Mouse (Mus musculus) spleen, embryonic (tissue): ENCODE measurements at regions not wholly inside any gene's neighbourhood (a gene's known extent, or its start where the extent isn't known, plus 50 kb on each side); places are given as distances from the start of the nearest gene placed in this dataset.

ENCODE experiments used
- CTCF ChIA-PET: fragments of 350-600 bp; sonication (Branson Sonifier 250); formaldehyde crosslinking; loops from one replicate; lab custom pipeline; 2022; lab: Charles Lee

- CTCF ChIA-PET: no interaction called here
These were observed 415.9 kb upstream of the Rarb start for GRCm38 (mm10) chr14:17234898-17235297.

DNA sequence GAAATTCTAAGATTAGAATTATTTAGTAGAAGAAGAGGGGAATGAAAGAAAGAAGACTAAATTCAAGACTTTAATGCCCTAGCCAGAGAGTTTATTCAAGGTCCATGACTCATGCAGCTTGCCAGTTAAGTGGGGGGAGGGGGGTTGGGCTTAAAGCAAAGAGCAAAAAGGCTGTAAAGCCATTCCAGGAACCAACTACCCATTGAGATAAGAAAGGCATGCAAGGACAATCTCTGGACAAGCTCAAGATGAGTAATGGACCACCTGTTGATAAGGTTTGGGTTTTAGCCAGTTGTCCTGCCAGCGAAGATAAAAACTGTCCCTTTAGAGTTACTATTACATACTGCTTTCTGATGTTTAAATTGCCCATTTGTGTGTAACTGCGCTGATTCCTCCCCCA, 392.5 kb upstream of the Rarb start:
- CTCF ChIA-PET: no interaction called here

DNA sequence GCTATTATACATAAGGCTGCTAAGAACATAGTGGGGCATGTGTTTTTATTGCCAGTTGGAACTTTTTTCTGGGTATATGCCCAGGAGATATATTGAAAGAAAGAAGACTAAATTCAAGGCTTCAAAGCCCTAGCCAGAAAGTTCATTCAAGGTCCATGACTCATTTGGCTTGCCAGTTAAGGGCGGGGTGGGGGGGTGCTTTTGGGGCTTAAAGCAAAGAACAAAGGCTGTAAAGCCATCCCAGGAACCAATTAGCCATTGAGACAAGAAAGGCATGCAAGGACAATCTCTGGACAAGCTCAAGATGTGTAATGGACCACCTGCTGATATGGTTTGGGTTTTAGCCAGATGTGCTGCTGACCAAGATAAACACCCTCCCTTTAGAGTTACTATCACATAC, 386.7 kb upstream of the Rarb start:
- CTCF ChIA-PET: no interaction called here

DNA sequence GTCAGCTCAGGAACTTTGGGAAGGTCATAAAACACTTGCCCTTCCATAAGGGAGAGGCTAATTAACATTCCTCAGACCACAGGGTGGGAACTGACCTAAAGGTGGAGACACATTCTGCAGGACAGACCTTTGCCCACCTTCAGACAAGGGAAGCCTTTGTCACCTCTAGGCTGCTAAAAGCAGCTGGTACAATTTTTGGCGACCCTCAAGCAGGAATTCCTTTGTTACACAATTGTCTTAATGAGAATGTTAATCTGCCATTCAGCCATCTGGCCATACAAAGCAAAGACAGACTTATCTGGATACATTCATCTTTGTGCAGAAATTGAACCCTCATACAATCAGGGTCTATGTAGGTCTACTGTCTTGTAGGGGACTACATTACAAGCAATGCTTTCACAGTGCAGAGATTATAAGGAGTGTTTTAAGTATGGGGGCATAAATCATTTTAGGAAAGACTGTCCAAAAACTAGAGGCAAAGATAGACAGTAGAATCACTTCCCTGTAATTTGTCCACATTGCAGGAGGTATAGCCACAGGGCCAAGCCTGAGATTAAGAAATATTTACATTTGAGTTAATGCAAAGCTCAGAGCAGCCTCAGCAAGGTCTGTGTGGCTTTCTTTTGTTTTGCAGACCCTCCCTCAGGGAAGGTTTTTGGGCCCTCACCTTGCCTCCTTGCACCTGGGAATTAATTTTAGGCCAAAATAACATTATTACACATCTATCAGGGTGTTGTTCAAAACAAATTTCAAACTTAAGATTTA, 384.5 kb upstream of the Rarb start:
- CTCF ChIA-PET: interaction anchor here (0.6 kb wide), 1 partner anchor 22 kb away, joined by 3 read pairs; no protein-coding TSS in a partner anchor

DNA sequence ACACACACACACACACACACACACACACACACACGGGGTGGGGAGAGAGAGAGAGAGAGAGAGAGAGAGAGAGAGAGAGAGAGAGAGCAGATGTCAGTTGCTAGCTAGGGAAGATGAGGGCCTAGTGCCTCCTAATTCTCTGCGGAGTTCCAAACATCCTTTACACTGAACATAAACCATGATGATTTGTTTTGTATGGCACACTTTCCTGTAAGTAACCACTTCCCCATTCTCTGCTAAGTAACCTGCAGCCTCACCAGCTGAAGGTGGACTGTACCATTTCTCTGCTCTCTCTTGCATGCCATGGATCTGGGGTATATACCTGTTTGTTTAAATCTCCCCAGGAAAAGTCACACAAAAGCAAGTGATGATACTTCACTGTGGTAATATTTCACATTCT, 374.0 kb upstream of the Rarb start:
- CTCF ChIA-PET: no interaction called here

GRCm38 (mm10) chr14:17173218-17173617, 354.3 kb upstream of the Rarb start:
- CTCF ChIA-PET: no interaction called here

DNA sequence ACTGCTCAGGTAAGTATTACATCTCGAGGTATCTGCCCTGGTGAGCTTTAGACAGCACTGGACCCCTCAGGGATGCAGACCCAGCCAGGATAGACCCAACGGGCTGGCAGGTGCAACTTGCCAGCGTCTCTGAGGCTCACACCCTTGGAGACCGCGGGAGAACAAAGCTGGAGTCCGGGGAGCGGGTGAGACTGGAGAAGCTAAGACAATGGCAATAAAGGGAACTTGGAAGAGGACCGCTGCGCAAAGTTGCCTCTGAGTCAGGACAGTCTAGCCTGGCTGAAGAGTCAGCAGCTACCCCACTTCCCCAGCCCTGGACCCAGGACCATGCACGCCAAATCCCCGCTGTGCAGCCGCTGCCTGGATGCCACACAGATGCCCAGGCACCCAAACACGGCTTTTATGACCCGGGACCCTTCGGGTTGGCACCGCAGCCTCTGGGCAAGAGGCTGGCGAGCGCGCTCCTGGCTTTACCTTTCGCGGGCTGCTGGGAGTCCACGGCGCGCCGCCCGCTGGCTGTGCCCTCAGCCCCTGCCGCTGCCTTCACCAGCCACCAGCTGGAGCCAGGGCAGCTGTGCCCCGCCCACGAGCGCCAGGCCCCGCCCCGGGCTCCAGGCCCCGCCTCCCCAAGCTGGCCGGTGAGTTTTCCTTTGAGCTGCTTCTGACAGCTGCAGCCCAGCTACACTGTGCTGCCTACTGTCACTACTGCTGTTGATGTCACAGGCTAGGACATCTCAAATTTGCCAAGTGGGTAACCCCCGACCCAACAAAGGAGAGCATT, 353.6 kb upstream of the Rarb start:
- CTCF ChIA-PET: no interaction called here

DNA sequence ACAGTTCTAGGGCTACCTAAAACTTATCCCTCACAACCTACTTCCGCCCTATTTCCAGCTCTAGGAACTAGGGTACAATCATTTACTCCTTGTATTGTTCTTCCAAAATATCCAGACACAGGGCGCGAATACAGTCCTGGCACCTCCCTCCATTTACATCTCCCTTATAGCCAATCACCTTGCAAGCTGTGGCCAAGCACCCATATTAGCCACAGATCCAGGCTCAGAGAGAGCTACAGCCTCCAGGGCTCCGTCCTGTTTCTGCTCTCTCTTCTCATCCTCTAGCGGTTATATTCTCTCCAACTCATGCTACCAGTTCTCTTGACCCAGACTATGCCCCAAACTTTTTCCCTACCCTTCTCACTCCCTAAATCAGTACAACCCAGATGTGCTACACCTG, 352.9 kb upstream of the Rarb start:
- CTCF ChIA-PET: no interaction called here

DNA sequence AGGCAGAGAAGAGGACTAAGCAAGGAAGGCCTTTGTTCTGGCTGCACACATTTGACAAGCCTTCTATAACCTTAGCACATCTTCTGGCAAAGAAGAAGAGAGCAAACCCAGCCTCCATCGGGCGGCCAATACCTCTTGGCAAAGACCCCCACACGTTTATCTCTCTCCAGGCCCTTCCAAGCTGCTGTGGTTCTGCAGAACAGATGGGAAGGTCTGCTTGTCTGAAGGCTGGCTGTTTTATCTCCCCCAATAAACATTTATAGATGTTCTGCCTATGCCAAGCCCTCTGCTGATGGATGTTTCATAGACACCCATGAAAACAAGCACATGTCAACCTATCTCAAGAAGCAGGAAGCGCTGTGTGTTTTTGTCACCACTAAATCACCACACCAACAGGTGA, 339.4 kb upstream of the Rarb start:
- CTCF ChIA-PET: no interaction called here

DNA sequence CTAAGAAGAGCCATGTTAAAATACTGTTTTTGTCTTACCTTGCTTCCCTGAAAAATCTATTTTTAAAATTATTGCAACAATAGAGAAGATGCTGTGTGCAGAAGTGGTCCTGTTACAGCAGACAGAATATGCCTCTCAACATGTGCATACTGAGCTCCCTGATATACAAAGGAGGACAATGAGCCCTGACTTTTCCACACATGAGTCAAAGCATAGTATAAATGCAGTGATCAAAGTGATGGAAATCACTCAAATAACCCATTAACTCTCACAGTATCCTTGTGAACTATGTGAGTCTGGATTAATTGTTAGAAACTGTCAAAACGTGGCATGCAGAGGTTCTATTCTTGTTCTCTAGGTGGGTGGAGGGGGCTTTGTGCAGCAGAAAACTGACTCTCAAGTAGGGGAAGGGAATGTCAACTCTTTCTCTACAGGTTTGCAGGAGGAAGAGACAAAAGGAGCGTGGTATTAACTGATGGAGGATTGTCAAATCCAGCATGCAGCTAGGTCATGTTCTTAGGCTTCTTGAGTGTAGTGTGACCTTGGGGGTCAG, 337.5 kb upstream of the Rarb start:
- CTCF ChIA-PET: no interaction called here

DNA sequence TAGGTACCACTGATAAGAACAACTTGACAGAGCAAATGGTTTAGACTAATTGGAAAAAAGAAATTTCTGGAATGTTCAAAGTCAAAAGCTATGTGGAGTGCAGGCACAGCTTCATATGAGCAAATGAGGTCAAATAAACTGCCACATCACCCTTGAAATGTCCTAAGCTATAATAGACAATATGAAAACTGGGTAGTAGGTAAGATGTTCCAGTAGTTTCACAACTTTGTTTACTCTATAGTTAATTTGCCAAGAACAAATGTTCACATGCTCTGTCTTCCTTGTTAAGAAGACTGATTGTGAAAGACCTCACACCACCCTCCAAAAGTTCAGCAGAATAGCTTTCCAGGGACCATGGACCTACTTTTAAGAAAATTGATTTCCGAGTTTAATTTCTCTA, 301.7 kb upstream of the Rarb start:
- CTCF ChIA-PET: no interaction called here

DNA sequence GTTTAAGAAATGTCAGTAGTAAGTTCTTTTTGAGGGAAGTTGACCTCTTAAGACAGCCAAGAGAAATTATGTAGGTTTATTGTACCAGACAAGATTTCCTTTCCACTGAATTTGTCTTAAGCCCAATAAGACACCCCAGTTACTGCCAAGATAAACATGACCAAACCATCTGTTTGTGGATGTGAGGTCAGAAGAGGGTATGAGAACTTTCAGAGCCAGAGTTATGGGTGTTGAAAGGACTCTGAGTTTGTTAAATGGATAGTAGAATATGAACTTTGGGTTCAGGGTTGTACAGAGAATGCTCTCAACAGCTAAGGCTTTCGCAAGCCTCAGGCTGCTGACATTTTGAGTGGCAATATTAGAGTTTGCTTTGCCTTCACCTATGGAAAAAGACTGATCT, 287.7 kb upstream of the Rarb start:
- CTCF ChIA-PET: no interaction called here

DNA sequence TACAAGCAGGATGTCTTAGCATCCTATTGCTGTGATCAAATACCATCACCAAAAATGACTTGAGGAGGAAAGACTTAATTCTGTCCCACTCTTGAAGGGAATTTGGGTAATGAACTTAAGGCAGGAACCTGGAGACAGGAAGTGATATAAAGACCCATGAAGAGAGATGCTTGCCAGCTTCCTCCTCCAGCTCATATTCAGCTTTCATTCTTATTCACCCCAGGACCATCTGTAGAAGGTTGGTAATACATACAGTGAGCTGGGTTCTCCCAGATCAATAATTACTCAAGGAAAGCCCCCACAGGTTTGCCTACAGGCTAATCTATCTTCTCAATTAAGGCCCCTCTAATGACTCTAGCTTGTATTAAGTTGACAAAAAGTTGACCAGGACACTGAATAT, 283.5 kb upstream of the Rarb start:
- CTCF ChIA-PET: no interaction called here

GRCm38 (mm10) chr14:17090573-17090937, 271.6 kb upstream of the Rarb start:
- CTCF ChIA-PET: no interaction called here

GRCm38 (mm10) chr14:17089640-17090572, 270.9 kb upstream of the Rarb start:
- CTCF ChIA-PET: no interaction called here

GRCm38 (mm10) chr14:17089089-17089634, 270.2 kb upstream of the Rarb start:
- CTCF ChIA-PET: no interaction called here

- CTCF ChIA-PET: no interaction called here
These were observed 268.9 kb upstream of the Rarb start for GRCm38 (mm10) chr14:17087828-17088227.

DNA sequence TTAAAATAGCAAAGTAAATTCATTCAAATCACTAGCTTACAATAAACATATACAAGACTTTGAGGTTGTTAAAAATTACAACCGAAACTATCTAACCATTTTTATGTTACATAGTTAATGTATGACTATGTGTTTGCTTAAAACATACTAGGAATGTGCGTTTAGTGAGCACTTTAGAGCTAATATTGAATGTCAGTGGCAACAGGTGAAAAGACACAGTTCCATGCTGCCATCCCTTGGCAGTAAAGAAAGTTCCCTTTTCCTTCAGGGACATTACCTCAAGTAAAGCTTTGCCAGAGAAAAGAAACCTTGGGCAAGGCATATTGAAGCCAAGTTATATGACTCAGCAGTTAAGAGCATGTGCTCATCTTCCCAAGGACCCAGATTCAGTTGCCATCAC, 265.0 kb upstream of the Rarb start:
- CTCF ChIA-PET: no interaction called here

GRCm38 (mm10) chr14:17081904-17082303, 262.9 kb upstream of the Rarb start:
- CTCF ChIA-PET: no interaction called here

DNA sequence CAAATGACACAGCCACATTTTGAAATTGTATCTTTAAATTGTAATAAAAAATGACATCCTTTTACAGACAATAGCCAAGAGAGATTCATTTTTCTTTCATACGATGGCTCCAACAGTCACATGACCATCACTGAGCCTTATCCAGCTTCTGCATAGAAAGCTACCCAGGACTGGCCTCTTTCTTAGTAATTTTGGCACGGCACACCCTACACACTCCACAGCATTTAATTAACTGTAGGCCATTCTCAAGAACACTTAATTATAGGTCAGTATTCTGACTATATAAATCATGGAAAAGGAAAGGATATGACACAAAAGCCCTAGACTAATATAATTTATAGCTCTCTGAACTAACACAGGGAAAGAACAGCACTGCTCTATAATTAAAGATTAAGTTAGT, 260.6 kb upstream of the Rarb start:
- CTCF ChIA-PET: no interaction called here

- CTCF ChIA-PET: no interaction called here
These were observed 242.4 kb upstream of the Rarb start for GRCm38 (mm10) chr14:17061358-17061757.

- CTCF ChIA-PET: no interaction called here
These were observed 239.5 kb upstream of the Rarb start for GRCm38 (mm10) chr14:17058438-17058837.
